Mouse (Mus musculus) C2C12 (cell line): ENCODE measurements around the gene Atp6v1b1.

Experiments used
- CTCF ChIP-seq: IDR thresholded peaks from one replicate; pipeline ENCODE4 v1.5.1; 2011; ENCODE audit not compliant: control insufficient read depth, insufficient read depth, insufficient read length
- MYOG ChIP-seq: IDR thresholded peaks from one replicate; pipeline ENCODE4 v1.6.1; 2011; ENCODE audit not compliant: control insufficient read depth, insufficient read length; ENCODE audit errors: extremely low read depth
- USF1 ChIP-seq: IDR thresholded peaks from one replicate; pipeline ENCODE4 v1.6.1; 2011; ENCODE audit warnings: low read depth, mild to moderate bottlenecking, control low read depth, moderate library complexity

GRCm38 (mm10) chr6:83715461-83716196 lies 27.2 kb upstream of the Atp6v1b1 start:
- TF ChIP-seq CTCF (no peak), USF1 (no peak), MYOG (no peak)
